Mouse (Mus musculus): ENCODE data around the gene Mtmr10. TPM values are rescaled to one million over a fixed set of nuclear protein-coding genes. Genes with fewer than 3 reads are reported as not detected.

The Mtmr10 gene
- polyA plus RNA-seq, 1 experiment from 2014 or later = 10.9 TPM

DNA sequence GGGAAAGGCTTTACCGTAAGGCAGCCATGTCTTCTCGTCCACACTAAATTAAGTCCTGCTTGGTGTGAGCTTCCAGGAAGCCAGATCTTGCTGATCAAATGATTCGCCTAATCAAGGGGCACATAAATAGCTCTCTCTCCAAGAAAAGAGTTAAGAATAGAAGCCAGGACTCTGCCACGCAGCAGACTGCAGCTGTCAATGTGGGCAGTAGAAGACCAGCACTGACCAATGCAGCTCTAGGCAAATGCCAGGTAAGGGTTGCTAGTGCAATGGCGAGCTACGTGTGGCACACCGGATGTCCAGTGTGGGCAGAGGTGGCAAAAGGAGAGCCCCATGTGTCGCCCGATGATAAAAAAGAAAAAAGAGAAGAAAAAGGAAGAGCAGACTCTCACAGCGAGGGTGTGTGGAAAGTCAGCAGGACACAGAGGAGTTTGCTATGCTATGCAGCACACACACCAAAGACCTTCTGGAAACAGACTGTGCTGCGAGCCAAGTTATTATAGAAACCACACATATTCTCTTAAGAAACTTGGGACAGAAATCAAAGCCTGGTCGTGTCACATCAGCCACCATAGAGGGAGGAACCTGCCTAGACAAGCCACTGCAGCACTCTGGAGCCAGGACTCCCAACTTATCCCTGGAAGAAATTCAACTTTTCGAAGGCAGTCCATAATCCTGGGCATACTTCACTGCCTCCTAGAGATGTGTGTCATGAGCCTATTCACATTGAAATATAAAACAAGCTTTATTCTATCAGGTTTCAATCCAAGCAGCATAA is 21.8 kb upstream of the Mtmr10 start:
- H3K9me3 ChIP-seq = peaks cover 18% of the 10 kb centered on the region; the same call in 1 of the 2 replicates
- no peak overlapping the region for H3K4me2 ChIP-seq (replicated peaks)
- H3K36me3 ChIP-seq = no peaks in the 10 kb centered on the region
- H3K27me3 ChIP-seq = peaks cover 5% of the 10 kb centered on the region
- 89% methylated on average over 13 of the region's 13 CpGs for WGBS
- no peak overlapping the region for H3K27ac ChIP-seq
- no peak overlapping the region for H3K4me3 ChIP-seq (replicated peaks)
- ATAC-seq = no peak
- no peak overlapping the region for H3K9ac ChIP-seq (replicated peaks)
- H3K4me1 ChIP-seq (replicated peaks) = no peaks in the 10 kb centered on the region

GRCm38 (mm10) chr7:64266587-64266986 is 20.9 kb upstream of the Mtmr10 start:
- Histone ChIP-seq H3K4me1 (replicated peaks) (0 out of 2 replicates have a peak, but pooled peaks cover 4% of the 10 kb centered on the region), H3K9me3 (peaks cover 13% of the 10 kb centered on the region; the same call in 1 of the 2 replicates), H3K27me3 (peaks cover 5% of the 10 kb centered on the region), H3K36me3 (no peaks in the 10 kb centered on the region), H3K4me2 (replicated peaks) (no peak overlapping the region), H3K4me3 (replicated peaks) (no peak overlapping the region), H3K9ac (replicated peaks) (no peak overlapping the region), H3K27ac (no peak overlapping the region)
- no peak for ATAC-seq
- 96% methylated on average over 4 of the region's 4 CpGs for WGBS

- Histone ChIP-seq H3K27me3 (peaks cover 5% of the 10 kb centered on the region), H3K4me1 (replicated peaks) (peaks cover 13% of the 10 kb centered on the region), H3K4me2 (replicated peaks) (no peak overlapping the region), H3K4me3 (replicated peaks) (no peak overlapping the region), H3K36me3 (no peaks in the 10 kb centered on the region), H3K9me3 (no peaks in the 10 kb centered on the region), H3K9ac (replicated peaks) (no peak overlapping the region), H3K27ac (peak overlapping the region; percentile 74)
- 7% methylated on average over 4 of the region's 4 CpGs for WGBS
- peak; percentile 94 for ATAC-seq
Observed at GRCm38 (mm10) chr7:64271926-64272325, 15.5 kb upstream of the Mtmr10 start.

DNA sequence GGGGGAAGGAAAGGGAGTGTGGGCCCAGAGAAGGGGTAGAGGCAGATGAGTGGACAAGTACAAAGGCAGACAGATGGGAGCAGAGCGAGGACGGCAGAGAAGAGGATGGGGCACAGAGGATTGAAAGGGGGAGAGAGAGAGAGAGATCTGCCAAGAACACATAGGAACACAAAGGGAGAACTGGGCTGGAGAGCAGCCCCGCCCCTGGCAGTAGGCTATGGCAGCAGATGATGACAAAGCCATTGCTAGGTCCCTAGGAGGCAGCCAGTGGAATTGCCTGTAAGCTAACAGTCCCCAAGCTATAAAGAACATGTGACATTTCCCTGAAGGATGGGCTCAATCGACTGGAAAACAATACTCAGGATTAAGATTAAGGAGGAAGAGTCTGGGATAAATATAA is 11.9 kb upstream of the Mtmr10 start:
- Histone ChIP-seq H3K4me2 (replicated peaks) (no peak overlapping the region), H3K27ac (no peak overlapping the region), H3K9ac (replicated peaks) (no peak overlapping the region), H3K4me3 (replicated peaks) (no peak overlapping the region), H3K36me3 (no peaks in the 10 kb centered on the region), H3K9me3 (no peaks in the 10 kb centered on the region), H3K4me1 (replicated peaks) (peaks cover 13% of the 10 kb centered on the region), H3K27me3 (no peaks in the 10 kb centered on the region)
- ATAC-seq = peak; percentile 34
- WGBS = 51% methylated on average over 4 of the region's 4 CpGs

DNA sequence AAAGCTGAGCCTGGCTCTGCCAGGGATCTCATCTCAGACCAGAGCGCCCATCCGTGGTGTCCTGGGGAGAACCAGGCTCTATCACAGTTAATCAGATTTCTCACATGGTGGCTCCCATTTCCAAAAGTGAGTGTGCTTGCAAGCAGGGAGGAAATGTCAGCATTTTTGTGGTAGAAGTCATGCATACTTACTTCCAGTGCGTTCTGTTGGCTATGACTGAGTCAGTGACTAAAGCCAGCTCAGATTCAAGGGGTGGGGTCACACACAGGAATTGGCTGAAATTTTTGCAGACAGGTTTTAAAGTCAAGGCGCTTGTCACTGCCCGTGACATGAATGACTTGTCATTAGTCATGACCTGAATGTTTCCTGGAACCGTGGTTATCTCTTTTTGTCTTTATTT is 10.5 kb upstream of the Mtmr10 start:
- no peaks in the 10 kb centered on the region for H3K27me3 ChIP-seq
- peaks cover 7% of the 10 kb centered on the region for H3K4me1 ChIP-seq (replicated peaks)
- no peaks in the 10 kb centered on the region for H3K36me3 ChIP-seq
- no peaks in the 10 kb centered on the region for H3K9me3 ChIP-seq
- H3K4me2 ChIP-seq (replicated peaks) = no peak overlapping the region
- H3K4me3 ChIP-seq (replicated peaks) = no peak overlapping the region
- H3K9ac ChIP-seq (replicated peaks) = no peak overlapping the region
- no peak overlapping the region for H3K27ac ChIP-seq
- 49% methylated on average over 6 of the region's 6 CpGs for WGBS
- no peak for ATAC-seq

GRCm38 (mm10) chr7:64278526-64278925 is 8.9 kb upstream of the Mtmr10 start:
- no peaks in the 10 kb centered on the region for H3K27me3 ChIP-seq
- H3K27ac ChIP-seq = no peak overlapping the region
- no peaks in the 10 kb centered on the region for H3K4me1 ChIP-seq (replicated peaks)
- H3K4me3 ChIP-seq (replicated peaks) = no peak overlapping the region
- no peak for ATAC-seq
- H3K4me2 ChIP-seq (replicated peaks) = no peak overlapping the region
- H3K9ac ChIP-seq (replicated peaks) = no peak overlapping the region
- no peaks in the 10 kb centered on the region for H3K36me3 ChIP-seq
- 88% methylated on average over 1 of the region's 1 CpGs for WGBS
- H3K9me3 ChIP-seq = no peaks in the 10 kb centered on the region

GRCm38 (mm10) chr7:64279548-64279947 is 7.9 kb upstream of the Mtmr10 start:
- Histone ChIP-seq H3K27me3 (no peaks in the 10 kb centered on the region), H3K9me3 (no peaks in the 10 kb centered on the region), H3K27ac (no peak overlapping the region), H3K9ac (replicated peaks) (no peak overlapping the region), H3K4me3 (replicated peaks) (no peak overlapping the region), H3K36me3 (no peaks in the 10 kb centered on the region), H3K4me1 (replicated peaks) (no peaks in the 10 kb centered on the region), H3K4me2 (replicated peaks) (no peak overlapping the region)
- no peak for ATAC-seq
- WGBS = 85% methylated on average over 3 of the region's 3 CpGs

- H3K9ac ChIP-seq (replicated peaks) = no peak overlapping the region
- H3K4me3 ChIP-seq (replicated peaks) = peak overlapping the region; percentile 88
- ATAC-seq = peak; percentile 6; the same call in 1 of the 2 replicates
Observed at GRCm38 (mm10) chr7:64286566-64286965, 887 bp upstream of the Mtmr10 start.

GRCm38 (mm10) chr7:64289416-64289815 is 2.0 kb downstream of the Mtmr10 start:
- peaks cover 8% of the 10 kb centered on the region; the same call in 1 of the 2 replicates for H3K36me3 ChIP-seq
- H3K4me2 ChIP-seq (replicated peaks) = no peak overlapping the region
- no peaks in the 10 kb centered on the region for H3K9me3 ChIP-seq
- no peak overlapping the region for H3K9ac ChIP-seq (replicated peaks)
- H3K27ac ChIP-seq = no peak overlapping the region
- H3K4me1 ChIP-seq (replicated peaks) = peaks cover 23% of the 10 kb centered on the region
- ATAC-seq = no peak
- H3K4me3 ChIP-seq (replicated peaks) = no peak overlapping the region
- no peaks in the 10 kb centered on the region for H3K27me3 ChIP-seq
- 95% methylated on average over 7 of the region's 7 CpGs for WGBS

More at GRCm38 (mm10) chr7:64286566-64286965, 887 bp upstream of the Mtmr10 start:
- H3K4me2 ChIP-seq (replicated peaks) = peak overlapping the region; percentile 65
- H3K27me3 ChIP-seq = no peaks in the 10 kb centered on the region
- H3K36me3 ChIP-seq = no peaks in the 10 kb centered on the region
- no peaks in the 10 kb centered on the region for H3K9me3 ChIP-seq
- H3K4me1 ChIP-seq (replicated peaks) = peaks cover 23% of the 10 kb centered on the region
- H3K27ac ChIP-seq = no peak overlapping the region

- Histone ChIP-seq H3K27me3 (no peaks in the 10 kb centered on the region), H3K27ac (no peak overlapping the region), H3K4me3 (replicated peaks) (no peak overlapping the region), H3K4me1 (replicated peaks) (peaks cover 25% of the 10 kb centered on the region), H3K4me2 (replicated peaks) (no peak overlapping the region), H3K9me3 (no peaks in the 10 kb centered on the region), H3K36me3 (peaks cover 8% of the 10 kb centered on the region; the same call in 1 of the 2 replicates), H3K9ac (replicated peaks) (no peak overlapping the region)
- ATAC-seq = no peak
- 88% methylated on average over 6 of the region's 6 CpGs for WGBS
Observed at GRCm38 (mm10) chr7:64290431-64290830, 3.0 kb downstream of the Mtmr10 start.

DNA sequence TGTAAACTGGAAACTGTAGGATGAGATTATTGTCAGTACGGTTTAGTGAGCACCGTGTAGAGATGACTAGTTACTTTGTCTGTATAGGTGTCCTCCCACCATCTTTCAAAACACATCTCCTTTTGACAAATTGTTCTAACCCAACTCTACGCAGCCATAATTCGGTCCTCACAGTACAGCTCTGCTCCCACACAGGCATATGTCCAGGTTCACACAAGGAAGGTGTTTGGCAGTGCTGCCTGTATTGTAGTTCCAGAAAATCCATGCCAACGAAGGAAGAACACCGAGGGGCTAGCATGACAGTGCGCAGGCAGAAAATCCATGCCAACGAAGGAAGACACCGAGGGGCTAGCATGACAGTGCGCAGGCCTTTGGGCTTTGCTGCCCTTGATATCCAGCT is 4.3 kb downstream of the Mtmr10 start:
- Histone ChIP-seq H3K27ac (no peak overlapping the region), H3K9me3 (no peaks in the 10 kb centered on the region), H3K27me3 (no peaks in the 10 kb centered on the region), H3K9ac (replicated peaks) (no peak overlapping the region), H3K4me1 (replicated peaks) (peaks cover 33% of the 10 kb centered on the region), H3K4me3 (replicated peaks) (no peak overlapping the region), H3K4me2 (replicated peaks) (no peak overlapping the region), H3K36me3 (peaks cover 8% of the 10 kb centered on the region; the same call in 1 of the 2 replicates)
- no peak for ATAC-seq
- whole genome bisulfite sequencing = 95% methylated on average over 10 of the region's 10 CpGs

DNA sequence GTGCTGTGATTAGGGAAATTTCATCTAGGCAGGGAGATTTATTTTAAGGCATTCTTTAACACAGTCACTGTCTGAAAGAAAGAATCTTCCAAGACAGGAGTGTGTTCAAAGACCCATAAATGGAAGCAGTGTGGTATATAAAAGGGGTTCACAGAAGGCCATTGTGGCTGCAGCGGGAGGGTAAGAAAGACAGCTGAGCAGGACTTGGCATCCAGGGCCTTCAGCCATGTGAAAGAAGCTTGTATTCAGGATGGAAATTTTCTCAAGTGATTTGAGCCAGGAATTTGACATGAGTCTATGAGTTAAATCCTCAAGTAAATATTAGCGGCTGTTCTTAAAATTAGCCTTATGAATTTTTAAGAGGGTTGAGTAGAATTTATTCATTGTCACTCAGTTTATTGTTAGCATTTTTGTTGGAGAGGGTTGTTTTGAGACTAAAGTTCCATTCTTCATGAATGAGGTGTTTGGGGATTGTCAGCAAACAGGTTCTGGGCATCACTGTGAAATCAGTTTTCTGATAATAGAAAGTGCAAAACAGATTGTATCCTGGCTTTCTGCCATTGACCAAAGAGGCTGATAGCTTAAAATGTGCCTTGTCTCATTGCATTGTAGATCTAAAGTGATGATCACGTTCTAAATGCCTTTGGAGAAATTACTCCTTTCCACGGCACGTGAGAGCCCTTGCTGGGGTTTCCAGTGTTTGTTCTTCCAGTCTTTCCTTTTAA is 9.0 kb downstream of the Mtmr10 start:
- H3K36me3 ChIP-seq = peaks cover 31% of the 10 kb centered on the region
- no peak overlapping the region for H3K4me3 ChIP-seq (replicated peaks)
- 38% methylated on average over 5 of the region's 5 CpGs for WGBS
- H3K4me2 ChIP-seq (replicated peaks) = no peak overlapping the region
- H3K27ac ChIP-seq = 0 out of 2 replicates have a peak overlapping the region, but pooled peaks have one; percentile 16
- H3K27me3 ChIP-seq = no peaks in the 10 kb centered on the region
- H3K9me3 ChIP-seq = no peaks in the 10 kb centered on the region
- H3K4me1 ChIP-seq (replicated peaks) = peaks cover 19% of the 10 kb centered on the region
- no peak overlapping the region for H3K9ac ChIP-seq (replicated peaks)
- ATAC-seq = no peak

Data from midbrain, embryonic 13.5 days (tissue).